Mouse (Mus musculus): ENCODE results near the gene Numb.

The Numb gene

GRCm38 (mm10) chr12:83852512-83853213 lies 69.1 kb downstream of the Numb start:
- DNase-seq (ENCODE audit: low read depth, low spot score): no peak

- no peak for DNase-seq (ENCODE audit: low read depth, low spot score)
Measured at GRCm38 (mm10) chr12:83850334-83850733, 71.4 kb downstream of the Numb start.

- no peak for DNase-seq (ENCODE audit: low read depth, low spot score)
Measured at GRCm38 (mm10) chr12:83848595-83849231, 73.0 kb downstream of the Numb start.

- no peak for DNase-seq (ENCODE audit: low read depth, low spot score)
Measured at GRCm38 (mm10) chr12:83847877-83848276, 73.9 kb downstream of the Numb start.

GRCm38 (mm10) chr12:83842678-83843440 lies 78.9 kb downstream of the Numb start:
- no peak for DNase-seq (ENCODE audit: low read depth, low spot score)

- no peak for DNase-seq (ENCODE audit: low read depth, low spot score)
Measured at GRCm38 (mm10) chr12:83841409-83842190, 80.1 kb downstream of the Numb start.

- DNase-seq (ENCODE audit: low read depth, low spot score): no peak
Measured at GRCm38 (mm10) chr12:83833979-83834378, 87.8 kb downstream of the Numb start.

GRCm38 (mm10) chr12:83830424-83830823 lies 91.3 kb downstream of the Numb start:
- DNase-seq (ENCODE audit: low read depth, low spot score): no peak

GRCm38 (mm10) chr12:83816616-83817015 lies 105.1 kb downstream of the Numb start:
- no peak for DNase-seq (ENCODE audit: low read depth, low spot score)

GRCm38 (mm10) chr12:83811901-83812300 lies 109.8 kb downstream of the Numb start:
- DNase-seq (ENCODE audit: low read depth, low spot score): no peak

GRCm38 (mm10) chr12:83803641-83804040 lies 118.1 kb downstream of the Numb start:
- DNase-seq (ENCODE audit: low read depth, low spot score): no peak

- DNase-seq (ENCODE audit: low read depth, low spot score): peak; percentile 37
Measured at GRCm38 (mm10) chr12:83800943-83801342, 120.8 kb downstream of the Numb start.

- no peak for DNase-seq (ENCODE audit: low read depth, low spot score)
Measured at GRCm38 (mm10) chr12:83798313-83798712, 123.4 kb downstream of the Numb start.

GRCm38 (mm10) chr12:83795586-83795985 lies 126.1 kb downstream of the Numb start:
- DNase-seq (ENCODE audit: low read depth, low spot score): no peak

- no peak for DNase-seq (ENCODE audit: low read depth, low spot score)
Measured at GRCm38 (mm10) chr12:83795051-83795450, 126.7 kb downstream of the Numb start.

- no peak for DNase-seq (ENCODE audit: low read depth, low spot score)
Measured at GRCm38 (mm10) chr12:83792706-83793410, 128.9 kb downstream of the Numb start.

GRCm38 (mm10) chr12:83791737-83792136 lies 130.0 kb downstream of the Numb start:
- no peak for DNase-seq (ENCODE audit: low read depth, low spot score)

GRCm38 (mm10) chr12:83790749-83791148 lies 131.0 kb downstream of the Numb start:
- DNase-seq (ENCODE audit: low read depth, low spot score): no peak

GRCm38 (mm10) chr12:83789781-83790140 lies 132.0 kb downstream of the Numb start:
- DNase-seq (ENCODE audit: low read depth, low spot score): no peak

- no peak for DNase-seq (ENCODE audit: low read depth, low spot score)
Measured at GRCm38 (mm10) chr12:83789051-83789780, 132.5 kb downstream of the Numb start.

- no peak for DNase-seq (ENCODE audit: low read depth, low spot score)
Measured at GRCm38 (mm10) chr12:83785305-83785704, 136.4 kb downstream of the Numb start.

All from brain, embryonic 18.5 days (tissue).